Mouse (Mus musculus): ENCODE results near the gene Rilpl1. TPM values are rescaled to one million over a fixed set of nuclear protein-coding genes. Genes with fewer than 3 reads are reported as not detected.
"Not testable (repeated sequence)": the region's sequence is repeated elsewhere in the genome, so short reads cannot be mapped to it uniquely, and the experiment has no call there.

Rilpl1 gene
- polyA plus RNA-seq, 1 experiment from 2014 or later = 27.7 TPM

DNA sequence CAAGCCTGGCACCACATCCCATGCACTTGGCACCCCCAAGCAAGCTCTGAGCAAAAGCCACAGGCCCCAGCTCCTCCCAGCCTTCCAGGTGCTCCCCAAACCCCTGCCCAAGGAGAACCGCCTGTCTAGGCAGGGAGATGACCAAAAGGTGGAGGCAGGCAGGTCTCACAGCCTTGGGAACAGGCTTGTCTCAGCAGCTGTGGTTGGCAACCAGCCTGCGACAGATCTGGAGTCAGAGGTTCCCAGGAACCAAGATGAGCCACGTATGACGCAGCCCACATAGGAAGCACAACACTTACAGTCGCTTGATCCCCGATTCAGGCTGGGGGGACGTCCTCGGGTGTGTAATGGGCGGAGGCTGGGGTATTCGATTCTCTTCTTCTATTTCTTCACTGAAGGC lies 29.6 kb downstream of the Rilpl1 start:
- Histone ChIP-seq H3K27ac (ENCODE audit: low read length) (no peak overlapping the region), H3K9ac (ENCODE audit: low read length) (no peak overlapping the region), H3K36me3 (ENCODE audit: control insufficient read depth, insufficient read depth) (peaks cover 21% of the 10 kb centered on the region), H3K9me3 (replicated peaks; ENCODE audit: control insufficient read depth, low read length) (no peaks in the 10 kb centered on the region), H3K27me3 (ENCODE audit: control insufficient read depth, insufficient read depth, low read length) (no peaks in the 10 kb centered on the region), H3K4me2 (ENCODE audit: low read depth, low read length) (no peak overlapping the region), H3K4me1 (ENCODE audit: control insufficient read depth, insufficient read depth, low read length) (peaks cover 18% of the 10 kb centered on the region), H3K4me3 (ENCODE audit: low read length) (no peak overlapping the region)
- ATAC-seq (replicated peaks; ENCODE audit: extremely low read depth, insufficient read depth, low FRiP score) = no peak
- WGBS = 84% methylated on average over 10 of the region's 10 CpGs

DNA sequence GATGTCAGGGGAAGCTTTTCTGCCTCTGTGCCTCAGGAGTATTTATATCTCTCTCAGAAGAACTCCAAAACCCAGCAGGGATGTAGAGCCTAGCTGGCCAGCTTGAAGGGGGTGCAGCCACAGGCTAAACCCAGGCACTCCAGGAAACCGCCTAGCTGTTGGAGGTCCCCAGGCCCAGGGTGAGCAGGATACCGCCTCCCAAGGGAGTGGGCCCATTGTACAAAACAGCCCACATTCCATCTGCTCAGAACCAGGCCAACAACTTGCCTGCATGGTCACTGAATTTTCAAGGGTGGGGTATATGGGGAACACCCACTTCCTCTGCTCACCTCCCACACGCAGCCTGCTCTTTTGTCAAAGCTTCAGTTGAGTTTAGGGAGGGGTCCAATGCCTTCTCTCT lies 30.6 kb downstream of the Rilpl1 start:
- Histone ChIP-seq H3K27ac (ENCODE audit: low read length) (no peak overlapping the region), H3K4me1 (ENCODE audit: control insufficient read depth, insufficient read depth, low read length) (peaks cover 18% of the 10 kb centered on the region), H3K36me3 (ENCODE audit: control insufficient read depth, insufficient read depth) (peaks cover 21% of the 10 kb centered on the region), H3K4me3 (ENCODE audit: low read length) (no peak overlapping the region), H3K9ac (ENCODE audit: low read length) (no peak overlapping the region), H3K4me2 (ENCODE audit: low read depth, low read length) (no peak overlapping the region), H3K9me3 (replicated peaks; ENCODE audit: control insufficient read depth, low read length) (no peaks in the 10 kb centered on the region), H3K27me3 (ENCODE audit: control insufficient read depth, insufficient read depth, low read length) (no peaks in the 10 kb centered on the region)
- ATAC-seq (replicated peaks; ENCODE audit: extremely low read depth, insufficient read depth, low FRiP score) = no peak
- WGBS = 85% methylated on average over 3 of the region's 3 CpGs

DNA sequence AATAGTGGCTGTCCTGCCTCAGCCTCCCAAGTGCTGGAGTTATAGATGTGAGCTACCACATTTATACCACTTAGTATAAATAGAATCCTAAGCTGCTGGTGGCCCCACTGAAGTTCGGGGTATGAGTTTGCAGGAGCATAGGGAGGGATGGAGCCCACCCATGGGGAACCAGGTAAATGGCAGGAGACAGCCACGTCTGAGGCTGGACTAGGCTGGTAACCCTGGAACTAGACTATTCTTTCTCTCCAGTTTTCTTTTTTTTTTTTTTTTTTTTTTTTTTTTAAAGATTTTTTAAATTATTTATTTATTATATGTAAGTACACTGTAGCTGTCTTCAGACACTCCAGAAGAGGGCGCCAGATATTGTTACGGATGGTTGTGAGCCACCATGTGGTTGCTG lies 31.2 kb downstream of the Rilpl1 start:
- H3K4me2 ChIP-seq (ENCODE audit: low read depth, low read length); H3K4me3 ChIP-seq (ENCODE audit: low read length); ATAC-seq (replicated peaks; ENCODE audit: extremely low read depth, insufficient read depth, low FRiP score); H3K9me3 ChIP-seq (replicated peaks; ENCODE audit: control insufficient read depth, low read length); H3K27ac ChIP-seq (ENCODE audit: low read length); H3K27me3 ChIP-seq (ENCODE audit: control insufficient read depth, insufficient read depth, low read length); H3K9ac ChIP-seq (ENCODE audit: low read length): not testable (repeated sequence)
- peaks cover 18% of the 10 kb centered on the region for H3K4me1 ChIP-seq (ENCODE audit: control insufficient read depth, insufficient read depth, low read length)
- H3K36me3 ChIP-seq (ENCODE audit: control insufficient read depth, insufficient read depth) = peaks cover 21% of the 10 kb centered on the region
- 87% methylated on average over 2 of the region's 4 CpGs for WGBS

DNA sequence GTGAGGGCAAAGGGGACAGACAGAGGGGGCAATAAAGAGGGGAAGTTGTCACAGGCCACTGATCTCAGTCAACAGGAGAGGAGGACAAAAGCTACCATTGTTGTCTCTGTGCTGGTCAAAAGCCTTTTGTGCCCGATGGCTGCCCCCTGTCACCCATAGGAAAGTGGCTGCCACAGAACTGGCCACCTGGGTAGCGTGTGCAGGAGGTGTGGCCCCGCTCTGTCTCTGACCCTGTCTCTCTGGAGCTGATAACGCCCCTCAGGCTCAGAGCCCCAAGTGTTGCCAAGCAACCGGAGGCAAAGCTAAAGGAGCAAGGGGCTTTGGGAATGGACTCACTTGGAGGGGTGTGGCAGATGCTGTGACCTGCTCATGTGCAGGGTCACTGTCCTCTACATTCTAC lies 32.2 kb downstream of the Rilpl1 start:
- H3K27ac ChIP-seq (ENCODE audit: low read length) = peak overlapping the region; percentile 75
- H3K27me3 ChIP-seq (ENCODE audit: control insufficient read depth, insufficient read depth, low read length) = no peaks in the 10 kb centered on the region
- H3K9me3 ChIP-seq (replicated peaks; ENCODE audit: control insufficient read depth, low read length) = no peaks in the 10 kb centered on the region
- H3K4me1 ChIP-seq (ENCODE audit: control insufficient read depth, insufficient read depth, low read length) = peaks cover 18% of the 10 kb centered on the region
- H3K36me3 ChIP-seq (ENCODE audit: control insufficient read depth, insufficient read depth) = peaks cover 18% of the 10 kb centered on the region
- no peak overlapping the region for H3K4me3 ChIP-seq (ENCODE audit: low read length)
- no peak overlapping the region for H3K9ac ChIP-seq (ENCODE audit: low read length)
- ATAC-seq (replicated peaks; ENCODE audit: extremely low read depth, insufficient read depth, low FRiP score) = no peak
- 34% methylated on average over 5 of the region's 5 CpGs for WGBS
- H3K4me2 ChIP-seq (ENCODE audit: low read depth, low read length) = no peak overlapping the region

DNA sequence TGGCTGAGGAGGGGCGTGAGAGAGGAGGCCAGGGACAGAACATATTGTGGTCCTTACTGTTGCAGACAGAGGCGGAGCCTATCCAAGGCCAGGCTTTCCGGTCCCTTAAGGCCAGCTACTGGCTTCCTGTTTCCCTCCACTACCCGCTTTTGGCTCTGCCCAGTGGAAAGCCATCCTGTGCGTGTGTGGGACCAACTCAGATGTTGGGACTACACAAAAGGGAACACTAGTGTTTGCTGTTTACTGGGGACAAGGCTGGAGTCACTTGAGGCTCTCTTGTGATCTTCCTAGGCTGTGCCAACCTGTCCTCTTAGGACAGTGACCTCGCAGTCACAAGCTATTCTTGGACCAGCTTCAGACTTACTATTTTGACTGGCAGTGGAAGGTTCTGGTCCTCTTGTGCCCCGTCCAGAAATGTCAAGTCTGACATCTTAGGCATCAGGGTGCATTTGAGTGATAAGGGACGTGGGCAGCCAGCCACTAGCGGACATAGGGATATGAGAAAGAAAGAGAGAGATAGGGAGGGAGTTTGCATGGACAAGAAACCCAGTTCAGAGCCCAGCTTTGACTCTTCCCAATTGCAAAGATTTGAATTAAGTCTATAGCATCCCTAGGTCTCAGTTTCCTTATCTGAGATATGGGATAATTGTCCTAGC lies 32.8 kb downstream of the Rilpl1 start:
- no peaks in the 10 kb centered on the region for H3K9me3 ChIP-seq (replicated peaks; ENCODE audit: control insufficient read depth, low read length)
- H3K27me3 ChIP-seq (ENCODE audit: control insufficient read depth, insufficient read depth, low read length) = no peaks in the 10 kb centered on the region
- peak overlapping the region; percentile 75 for H3K27ac ChIP-seq (ENCODE audit: low read length)
- peaks cover 14% of the 10 kb centered on the region for H3K36me3 ChIP-seq (ENCODE audit: control insufficient read depth, insufficient read depth)
- H3K4me2 ChIP-seq (ENCODE audit: low read depth, low read length) = no peak overlapping the region
- H3K4me1 ChIP-seq (ENCODE audit: control insufficient read depth, insufficient read depth, low read length) = peaks cover 18% of the 10 kb centered on the region
- no peak overlapping the region for H3K9ac ChIP-seq (ENCODE audit: low read length)
- ATAC-seq (replicated peaks; ENCODE audit: extremely low read depth, insufficient read depth, low FRiP score) = peak; percentile 79
- WGBS = 28% methylated on average over 9 of the region's 9 CpGs
- H3K4me3 ChIP-seq (ENCODE audit: low read length) = no peak overlapping the region

DNA sequence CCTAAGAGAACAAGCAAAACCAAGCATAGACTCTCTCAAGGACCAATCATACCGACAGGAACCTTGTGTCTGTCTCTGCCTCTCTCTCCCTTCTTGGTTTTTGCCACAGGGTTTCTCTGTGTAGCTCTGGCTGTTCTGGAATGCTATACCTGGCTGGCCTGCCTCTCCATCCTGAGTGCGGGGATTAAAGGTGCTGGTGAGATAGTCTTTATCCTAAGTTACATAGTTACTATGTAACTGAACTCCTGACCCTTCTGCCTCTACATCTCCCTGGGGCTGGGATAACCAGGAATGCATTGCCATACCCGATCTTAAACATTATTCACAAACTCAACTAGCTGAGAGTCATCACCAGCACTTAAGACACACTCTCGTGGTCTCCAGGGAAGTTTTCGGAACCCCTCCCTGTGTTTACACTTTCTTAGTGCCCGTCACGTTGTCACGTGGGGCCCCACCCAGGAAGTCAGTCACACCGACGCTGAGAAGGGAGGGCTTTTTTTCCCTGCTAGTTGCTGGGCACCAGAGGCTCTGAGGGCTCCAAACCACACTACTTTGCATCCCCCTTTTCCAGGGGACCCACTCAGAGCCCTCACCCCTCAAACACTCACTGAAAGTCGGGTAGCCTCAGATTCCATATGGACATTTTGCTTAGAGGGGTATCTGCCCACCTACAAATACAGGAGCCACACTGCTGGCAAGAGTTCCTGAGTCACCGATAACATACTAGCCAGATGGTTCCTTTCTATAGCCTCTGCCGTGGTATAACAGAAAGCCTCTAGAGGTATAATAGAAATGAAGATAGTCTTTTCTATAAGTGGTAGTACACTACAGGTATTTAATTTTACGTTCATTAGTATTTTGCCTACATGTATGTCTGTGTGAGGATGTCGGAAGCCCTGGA lies 34.3 kb downstream of the Rilpl1 start:
- Histone ChIP-seq H3K4me2 (ENCODE audit: low read depth, low read length) (no peak overlapping the region), H3K4me1 (ENCODE audit: control insufficient read depth, insufficient read depth, low read length) (peaks cover 18% of the 10 kb centered on the region), H3K9ac (ENCODE audit: low read length) (no peak overlapping the region), H3K4me3 (ENCODE audit: low read length) (no peak overlapping the region), H3K36me3 (ENCODE audit: control insufficient read depth, insufficient read depth) (peaks cover 21% of the 10 kb centered on the region), H3K27me3 (ENCODE audit: control insufficient read depth, insufficient read depth, low read length) (no peaks in the 10 kb centered on the region), H3K27ac (ENCODE audit: low read length) (no peak overlapping the region), H3K9me3 (replicated peaks; ENCODE audit: control insufficient read depth, low read length) (no peaks in the 10 kb centered on the region)
- 66% methylated on average over 15 of the region's 15 CpGs for WGBS
- ATAC-seq (replicated peaks; ENCODE audit: extremely low read depth, insufficient read depth, low FRiP score) = no peak

DNA sequence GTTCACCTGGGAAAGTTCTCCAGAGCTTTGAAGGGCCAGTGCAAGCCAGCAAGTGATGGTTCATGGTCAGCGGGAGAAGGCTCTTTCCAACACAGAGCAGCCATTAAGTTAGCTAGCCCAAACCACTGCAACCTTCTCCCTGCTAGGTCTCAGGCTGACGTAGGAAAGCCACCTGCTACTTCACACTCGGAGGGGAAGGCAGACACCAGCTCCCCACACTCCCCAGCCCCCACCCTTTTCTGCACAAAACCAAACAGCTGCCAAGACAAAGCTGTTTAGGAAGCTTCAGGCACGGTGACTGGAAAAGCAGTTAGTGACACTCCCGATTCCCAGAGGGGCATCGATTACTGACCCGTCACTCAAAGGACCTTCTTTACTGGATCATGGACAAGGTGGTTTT lies 35.6 kb downstream of the Rilpl1 start:
- H3K27me3 ChIP-seq (ENCODE audit: control insufficient read depth, insufficient read depth, low read length) = no peaks in the 10 kb centered on the region
- no peak overlapping the region for H3K9ac ChIP-seq (ENCODE audit: low read length)
- no peak for ATAC-seq (replicated peaks; ENCODE audit: extremely low read depth, insufficient read depth, low FRiP score)
- peaks cover 20% of the 10 kb centered on the region for H3K36me3 ChIP-seq (ENCODE audit: control insufficient read depth, insufficient read depth)
- no peaks in the 10 kb centered on the region for H3K9me3 ChIP-seq (replicated peaks; ENCODE audit: control insufficient read depth, low read length)
- H3K4me2 ChIP-seq (ENCODE audit: low read depth, low read length) = no peak overlapping the region
- 65% methylated on average over 7 of the region's 7 CpGs for WGBS
- H3K27ac ChIP-seq (ENCODE audit: low read length) = no peak overlapping the region
- H3K4me3 ChIP-seq (ENCODE audit: low read length) = no peak overlapping the region
- peaks cover 18% of the 10 kb centered on the region for H3K4me1 ChIP-seq (ENCODE audit: control insufficient read depth, insufficient read depth, low read length)

DNA sequence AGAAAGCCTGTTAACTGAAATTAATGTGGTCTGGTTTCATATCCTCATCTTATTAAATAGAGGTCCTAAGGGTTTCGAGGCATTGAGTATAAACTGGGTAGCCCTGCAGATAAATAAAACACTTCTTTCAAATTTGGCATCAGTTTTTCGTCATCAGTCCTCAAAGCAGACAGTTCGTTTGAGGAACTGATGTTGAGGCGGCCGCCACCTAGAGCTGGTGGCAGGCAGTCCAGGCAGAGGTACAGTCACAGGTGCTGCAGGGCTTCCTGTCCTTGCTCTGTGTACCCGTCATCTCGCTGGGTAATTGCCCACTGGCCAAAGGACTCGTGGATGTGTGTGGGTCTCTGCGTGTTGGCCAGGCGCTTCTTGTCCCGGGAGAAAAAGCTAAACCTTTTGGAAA lies 37.7 kb downstream of the Rilpl1 start:
- 88% methylated on average over 11 of the region's 11 CpGs for WGBS
- Histone ChIP-seq H3K4me2 (ENCODE audit: low read depth, low read length) (no peak overlapping the region), H3K9ac (ENCODE audit: low read length) (no peak overlapping the region), H3K27me3 (ENCODE audit: control insufficient read depth, insufficient read depth, low read length) (no peaks in the 10 kb centered on the region), H3K4me1 (ENCODE audit: control insufficient read depth, insufficient read depth, low read length) (peaks cover 7% of the 10 kb centered on the region), H3K36me3 (ENCODE audit: control insufficient read depth, insufficient read depth) (peaks cover 17% of the 10 kb centered on the region), H3K27ac (ENCODE audit: low read length) (no peak overlapping the region), H3K9me3 (replicated peaks; ENCODE audit: control insufficient read depth, low read length) (no peaks in the 10 kb centered on the region), H3K4me3 (ENCODE audit: low read length) (no peak overlapping the region)
- no peak for ATAC-seq (replicated peaks; ENCODE audit: extremely low read depth, insufficient read depth, low FRiP score)

DNA sequence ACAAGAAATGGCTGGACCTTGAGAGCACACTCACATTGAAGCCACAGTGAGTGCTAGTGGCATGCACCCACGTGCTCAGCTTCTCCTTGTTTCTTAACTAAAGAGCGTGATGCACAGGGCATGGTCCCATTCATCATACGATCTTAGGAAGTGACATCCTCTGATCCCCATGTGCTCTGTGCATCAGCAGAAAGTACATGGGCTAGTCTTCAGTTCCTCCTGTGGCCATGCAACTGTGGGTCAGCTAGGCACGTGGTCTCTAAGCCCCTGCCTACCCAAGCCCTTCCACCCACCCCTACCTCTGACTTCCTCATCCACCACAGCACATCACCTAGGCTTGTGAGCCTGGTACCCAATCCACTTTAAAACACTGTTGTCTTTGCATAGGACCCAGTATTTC lies 38.6 kb downstream of the Rilpl1 start:
- Histone ChIP-seq H3K9me3 (replicated peaks; ENCODE audit: control insufficient read depth, low read length) (no peaks in the 10 kb centered on the region), H3K9ac (ENCODE audit: low read length) (no peak overlapping the region), H3K27me3 (ENCODE audit: control insufficient read depth, insufficient read depth, low read length) (no peaks in the 10 kb centered on the region), H3K4me2 (ENCODE audit: low read depth, low read length) (no peak overlapping the region), H3K27ac (ENCODE audit: low read length) (no peak overlapping the region), H3K36me3 (ENCODE audit: control insufficient read depth, insufficient read depth) (peaks cover 17% of the 10 kb centered on the region), H3K4me1 (ENCODE audit: control insufficient read depth, insufficient read depth, low read length) (no peaks in the 10 kb centered on the region), H3K4me3 (ENCODE audit: low read length) (no peak overlapping the region)
- WGBS = 75% methylated on average over 4 of the region's 4 CpGs
- ATAC-seq (replicated peaks; ENCODE audit: extremely low read depth, insufficient read depth, low FRiP score) = no peak
